ENCODE assay signal across 8 mouse cellular contexts in the genomic region with DNA sequence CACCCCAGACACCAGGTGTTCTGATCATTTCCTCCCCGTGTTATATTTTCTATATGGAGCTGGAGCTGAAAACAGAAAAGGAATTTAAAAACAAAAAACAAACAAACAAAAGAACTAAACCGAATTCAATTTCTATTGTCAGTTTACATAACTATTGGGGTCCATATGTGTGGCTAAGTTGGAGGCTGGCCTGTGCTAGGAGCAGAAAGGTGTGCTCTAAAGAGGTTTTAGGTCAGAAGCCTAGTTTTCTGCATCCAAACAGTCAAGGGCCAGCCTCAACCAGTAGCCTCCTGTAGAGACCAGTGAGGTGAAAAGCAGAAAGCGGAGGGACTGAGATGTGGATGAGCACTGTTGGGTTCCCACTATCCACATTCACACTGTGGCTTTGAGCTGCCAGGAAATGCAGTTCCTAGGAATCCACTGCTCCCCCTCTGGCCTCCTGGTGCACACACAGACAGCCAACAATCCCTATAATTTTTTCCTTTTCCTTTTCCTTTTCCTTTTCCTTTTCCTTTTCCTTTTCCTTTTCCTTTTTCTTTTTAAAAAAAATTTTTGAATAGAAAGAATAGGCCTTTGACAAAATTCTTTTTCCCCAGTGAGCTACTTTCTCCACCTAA. TPM values are rescaled to one million over a fixed set of nuclear protein-coding genes. Genes with fewer than 3 reads are reported as not detected.
A peak's percentile ranks its signal among the peaks of the same experiment; 100 is the strongest.
DNase-seq lines count a peak whose midpoint lies in the region; ATAC-seq and TF ChIP-seq lines count a peak whose summit lies in the region.

No protein-coding gene starts in this region.

- no peak for TF ChIP-seq POLR2A in embryonic fibroblast, embryonic 13.5 days (IDR thresholded peaks at IDR 0.05; ENCODE audit: low read depth, low read length)

- H3K4me1 ChIP-seq in heart, embryonic 16.5 days (ENCODE audit: control insufficient read depth, insufficient read depth, low read length), result peaks cover 6% of the 10 kb centered on the region
- peaks cover 12% of the 10 kb centered on the region for H3K4me1 ChIP-seq in G1E (ENCODE audit: insufficient read depth, low read depth, low read length)
- H3K4me1 ChIP-seq in embryonic fibroblast, embryonic 13.5 days (ENCODE audit: control insufficient read depth, insufficient read depth, low read length), result no peaks in the 10 kb centered on the region
- H3K4me1 ChIP-seq in limb, embryonic 13.5 days, result peaks cover 10% of the 10 kb centered on the region; the same call in 1 of the 2 replicates

- no peak for TF ChIP-seq CTCF in G1E (IDR thresholded peaks at IDR 0.05; ENCODE audit: low read depth, low read length)
- TF ChIP-seq CTCF in embryonic fibroblast, embryonic 13.5 days (IDR thresholded peaks at IDR 0.05; ENCODE audit: borderline replicate concordance, insufficient read depth, low read length), result no peak

- no peaks in the 10 kb centered on the region for H3K36me3 ChIP-seq in heart, embryonic 16.5 days (ENCODE audit: control insufficient read depth, insufficient read depth)
- peaks cover 22% of the 10 kb centered on the region for H3K36me3 ChIP-seq in G1E (replicated peaks)
- H3K36me3 ChIP-seq in limb, embryonic 13.5 days, result peaks cover 11% of the 10 kb centered on the region; the same call in 1 of the 2 replicates

- H3K27ac ChIP-seq in heart, embryonic 16.5 days (ENCODE audit: low read length), result 0 out of 2 replicates have a peak overlapping the region, but pooled peaks have one; percentile 58
- no peak overlapping the region for H3K27ac ChIP-seq in embryonic fibroblast, embryonic 13.5 days (ENCODE audit: insufficient read depth, low read length)
- 0 out of 2 replicates have a peak overlapping the region, but pooled peaks have one; percentile 70 for H3K27ac ChIP-seq in limb, embryonic 13.5 days

- peak overlapping the region; percentile 78 for H3K4me3 ChIP-seq in heart, embryonic 16.5 days (ENCODE audit: low read length)
- peak overlapping the region; percentile 79 for H3K4me3 ChIP-seq in G1E (ENCODE audit: low read depth, low read length)
- peak overlapping the region; percentile 74 for H3K4me3 ChIP-seq in embryonic fibroblast, embryonic 13.5 days (ENCODE audit: insufficient read depth, low read length)
- H3K4me3 ChIP-seq in limb, embryonic 13.5 days, result peak overlapping the region; percentile 67

- H3K27me3 ChIP-seq in heart, embryonic 16.5 days (ENCODE audit: control insufficient read depth, insufficient read depth, low read length), result no peaks in the 10 kb centered on the region
- H3K27me3 ChIP-seq in G1E (ENCODE audit: insufficient read depth, low read length), result no peaks in the 10 kb centered on the region
- no peaks in the 10 kb centered on the region for H3K27me3 ChIP-seq in limb, embryonic 13.5 days

- peak overlapping the region; percentile 84 for H3K4me2 ChIP-seq in heart, embryonic 16.5 days (ENCODE audit: low read depth, low read length)
- H3K4me2 ChIP-seq in limb, embryonic 13.5 days (replicated peaks), result peak overlapping the region; percentile 76

- H3K9ac ChIP-seq in heart, embryonic 16.5 days (ENCODE audit: low read length), result peak overlapping the region; percentile 77
- peak overlapping the region; percentile 79 for H3K9ac ChIP-seq in limb, embryonic 13.5 days

- no peaks in the 10 kb centered on the region for H3K9me3 ChIP-seq in heart, embryonic 16.5 days (replicated peaks; ENCODE audit: control insufficient read depth, low read length)
- H3K9me3 ChIP-seq in G1E (replicated peaks), result no peaks in the 10 kb centered on the region
- peaks cover 4% of the 10 kb centered on the region; the same call in 1 of the 2 replicates for H3K9me3 ChIP-seq in limb, embryonic 13.5 days

- WGBS in heart, embryonic 16.5 days, result 20% methylated on average over 3 of the region's 3 CpGs
- WGBS in limb, embryonic 13.5 days, result 17% methylated on average over 3 of the region's 3 CpGs

- intact Hi-C loops in heart, postnatal 36 days (cut with DNase I), result loop anchor here (2.0 to 10.0 kb wide), 4 partner anchors 33 to 902 kb away; a partner anchor contains a TSS

- no peak for DNase-seq in heart, postnatal 36 days
- no peak for DNase-seq in G1E (ENCODE audit: low spot score)
- peak; percentile 7 for DNase-seq in retina, postnatal 1 day
- DNase-seq in left cerebral cortex, adult 18-20 months (ENCODE audit: low spot score in 2 of 2), result no peak
- no peak for DNase-seq in spleen, postnatal 4 days (ENCODE audit: low spot score in 2 of 2)

- ATAC-seq in heart, embryonic 16.5 days (replicated peaks; ENCODE audit: extremely low read depth, insufficient read depth, low FRiP score), result no peak
- no peak for ATAC-seq in G1E (ENCODE audit: extremely low read depth, insufficient number of reproducible peaks, low FRiP score, poor library complexity, severe bottlenecking)
- no peak for ATAC-seq in limb, embryonic 13.5 days (ENCODE audit: low FRiP score, low read depth)

RNA-seq across cellular contexts. Expression of a gene that starts 1.0 kb away (rescaled TPM):
- 6.9 and 7.3 TPM in 2 replicates for polyA plus RNA-seq in heart, embryonic 16.5 days (2015; fragmentation: Nextera tagmentation; extraction: Ambion mirVana)
- 1 to 10 TPM; 7.4 to 9.9 TPM for total RNA-seq in heart, postnatal 36 days (2021)
- total RNA-seq in G1E (2014; fragmentation: Nextera tagmentation), result 67.5 and 72.1 TPM in 2 replicates
- total RNA-seq in G1E (2017), result 29.7 and 33.7 TPM in 2 replicates
- 0.99 and 1.5 TPM in 2 replicates for polyA plus RNA-seq in G1E (2012)
- polyA plus RNA-seq in embryonic fibroblast, embryonic 13.5 days (2011; ENCODE audit: insufficient read length, low read depth, missing spikeins), result 11.4 and 14.3 TPM in 2 replicates
- polyA plus RNA-seq in limb, embryonic 13.5 days (2015; fragmentation: Nextera tagmentation; extraction: Ambion mirVana), result 12.5 and 12.8 TPM in 2 replicates
- total RNA-seq in left cerebral cortex, adult 18-20 months (2021), result 10 to 100 TPM; 32.6 to 36.0 TPM

RNA-seq across cellular contexts. Expression of a gene that starts 26.6 kb away (rescaled TPM):
- not detected in 2 replicates for polyA plus RNA-seq in heart, embryonic 16.5 days (2015; fragmentation: Nextera tagmentation; extraction: Ambion mirVana)
- not detected for total RNA-seq in heart, postnatal 36 days (2021)
- 7.1 and 10.1 TPM in 2 replicates for total RNA-seq in G1E (2014; fragmentation: Nextera tagmentation)
- total RNA-seq in G1E (2017), result 10.0 and 10.2 TPM in 2 replicates
- 0.34 TPM in 2 replicates for polyA plus RNA-seq in G1E (2012)
- polyA plus RNA-seq in embryonic fibroblast, embryonic 13.5 days (2011; ENCODE audit: insufficient read length, low read depth, missing spikeins), result not detected in 2 replicates
- not detected in 2 replicates for polyA plus RNA-seq in limb, embryonic 13.5 days (2015; fragmentation: Nextera tagmentation; extraction: Ambion mirVana)
- total RNA-seq in left cerebral cortex, adult 18-20 months (2021), result not detected

RNA-seq across cellular contexts. Expression of a gene that starts 33.0 kb away (rescaled TPM):
- 5.9 and 6.4 TPM in 2 replicates for polyA plus RNA-seq in heart, embryonic 16.5 days (2015; fragmentation: Nextera tagmentation; extraction: Ambion mirVana)
- 10 to 100 TPM in 1 of 2 experiments, 1 to 10 TPM in 1; 7.6 to 10.0 TPM for total RNA-seq in heart, postnatal 36 days (2021)
- 16.1 and 24.7 TPM in 2 replicates for total RNA-seq in G1E (2014; fragmentation: Nextera tagmentation)
- total RNA-seq in G1E (2017), result 11.9 and 14.3 TPM in 2 replicates
- polyA plus RNA-seq in G1E (2012), result 0.12 and 0.24 TPM in 2 replicates
- polyA plus RNA-seq in embryonic fibroblast, embryonic 13.5 days (2011; ENCODE audit: insufficient read length, low read depth, missing spikeins), result 17.2 and 20.7 TPM in 2 replicates
- polyA plus RNA-seq in limb, embryonic 13.5 days (2015; fragmentation: Nextera tagmentation; extraction: Ambion mirVana), result 14.0 and 15.4 TPM in 2 replicates
- total RNA-seq in left cerebral cortex, adult 18-20 months (2021), result 10 to 100 TPM; 38.7 to 43.5 TPM
